Mouse (Mus musculus): ENCODE data around the gene Nek7. TPM values are rescaled to one million over a fixed set of nuclear protein-coding genes. Genes with fewer than 3 reads are reported as not detected.
A peak's percentile ranks its signal among the peaks of the same experiment; 100 is the strongest.

Nek7 gene
- polyA plus RNA-seq, 1 experiment from 2014 or later = 21.5 TPM

- H3K9me3 ChIP-seq (replicated peaks; ENCODE audit: control insufficient read depth, low read length, poor library complexity, severe bottlenecking) = no peaks in the 10 kb centered on the region
- H3K36me3 ChIP-seq (ENCODE audit: control insufficient read depth, insufficient read depth, low read length) = no peaks in the 10 kb centered on the region
- 72% methylated on average over 8 of the region's 8 CpGs for WGBS
- no peaks in the 10 kb centered on the region for H3K27me3 ChIP-seq (ENCODE audit: control insufficient read depth, insufficient read depth, low read depth, low read length)
- no peak overlapping the region for H3K9ac ChIP-seq (ENCODE audit: low read depth, low read length)
- 0 out of 2 replicates have a peak, but pooled peaks cover 1% of the 10 kb centered on the region for H3K4me1 ChIP-seq (ENCODE audit: control insufficient read depth, insufficient read depth, low read length)
- no peak for ATAC-seq
- H3K4me3 ChIP-seq (ENCODE audit: low read depth, low read length) = no peak overlapping the region
- no peak overlapping the region for H3K27ac ChIP-seq (ENCODE audit: low read length)
- no peak overlapping the region for H3K4me2 ChIP-seq (ENCODE audit: low read length)
Observed at GRCm38 (mm10) chr1:138541495-138542169, 78.3 kb downstream of the Nek7 start.

- Histone ChIP-seq H3K27me3 (ENCODE audit: control insufficient read depth, insufficient read depth, low read depth, low read length) (no peaks in the 10 kb centered on the region), H3K4me1 (ENCODE audit: control insufficient read depth, insufficient read depth, low read length) (0 out of 2 replicates have a peak, but pooled peaks cover 2% of the 10 kb centered on the region), H3K4me3 (ENCODE audit: low read depth, low read length) (no peak overlapping the region), H3K36me3 (ENCODE audit: control insufficient read depth, insufficient read depth, low read length) (no peaks in the 10 kb centered on the region), H3K4me2 (ENCODE audit: low read length) (no peak overlapping the region), H3K9ac (ENCODE audit: low read depth, low read length) (no peak overlapping the region), H3K27ac (ENCODE audit: low read length) (no peak overlapping the region), H3K9me3 (replicated peaks; ENCODE audit: control insufficient read depth, low read length, poor library complexity, severe bottlenecking) (no peaks in the 10 kb centered on the region)
- 61% methylated on average over 1 of the region's 1 CpGs for WGBS
- no peak for ATAC-seq
Observed at GRCm38 (mm10) chr1:138539713-138540112, 80.2 kb downstream of the Nek7 start.

- Histone ChIP-seq H3K4me2 (ENCODE audit: low read length) (no peak overlapping the region), H3K27ac (ENCODE audit: low read length) (no peak overlapping the region), H3K27me3 (ENCODE audit: control insufficient read depth, insufficient read depth, low read depth, low read length) (no peaks in the 10 kb centered on the region), H3K9me3 (replicated peaks; ENCODE audit: control insufficient read depth, low read length, poor library complexity, severe bottlenecking) (no peaks in the 10 kb centered on the region), H3K36me3 (ENCODE audit: control insufficient read depth, insufficient read depth, low read length) (no peaks in the 10 kb centered on the region), H3K4me3 (ENCODE audit: low read depth, low read length) (no peak overlapping the region), H3K9ac (ENCODE audit: low read depth, low read length) (no peak overlapping the region), H3K4me1 (ENCODE audit: control insufficient read depth, insufficient read depth, low read length) (0 out of 2 replicates have a peak, but pooled peaks cover 2% of the 10 kb centered on the region)
- ATAC-seq = no peak
Observed at GRCm38 (mm10) chr1:138538217-138538616, 81.7 kb downstream of the Nek7 start.

- Histone ChIP-seq H3K27me3 (ENCODE audit: control insufficient read depth, insufficient read depth, low read depth, low read length) (no peaks in the 10 kb centered on the region), H3K4me1 (ENCODE audit: control insufficient read depth, insufficient read depth, low read length) (0 out of 2 replicates have a peak, but pooled peaks cover 2% of the 10 kb centered on the region), H3K4me3 (ENCODE audit: low read depth, low read length) (no peak overlapping the region), H3K27ac (ENCODE audit: low read length) (peak overlapping the region; percentile 19; the same call in 1 of the 2 replicates), H3K36me3 (ENCODE audit: control insufficient read depth, insufficient read depth, low read length) (no peaks in the 10 kb centered on the region), H3K9ac (ENCODE audit: low read depth, low read length) (no peak overlapping the region), H3K4me2 (ENCODE audit: low read length) (no peak overlapping the region; the same call in 1 of the 2 replicates), H3K9me3 (replicated peaks; ENCODE audit: control insufficient read depth, low read length, poor library complexity, severe bottlenecking) (no peaks in the 10 kb centered on the region)
- ATAC-seq = no peak
- 56% methylated on average over 16 of the region's 16 CpGs for WGBS
Observed at GRCm38 (mm10) chr1:138535758-138536574, 84.0 kb downstream of the Nek7 start.

GRCm38 (mm10) chr1:138530604-138531003 is 89.3 kb downstream of the Nek7 start:
- no peaks in the 10 kb centered on the region for H3K27me3 ChIP-seq (ENCODE audit: control insufficient read depth, insufficient read depth, low read depth, low read length)
- ATAC-seq = no peak
- 94% methylated on average over 5 of the region's 5 CpGs for WGBS
- no peaks in the 10 kb centered on the region for H3K36me3 ChIP-seq (ENCODE audit: control insufficient read depth, insufficient read depth, low read length)
- no peak overlapping the region for H3K4me3 ChIP-seq (ENCODE audit: low read depth, low read length)
- H3K4me1 ChIP-seq (ENCODE audit: control insufficient read depth, insufficient read depth, low read length) = no peaks in the 10 kb centered on the region
- no peak overlapping the region for H3K9ac ChIP-seq (ENCODE audit: low read depth, low read length)
- H3K4me2 ChIP-seq (ENCODE audit: low read length) = no peak overlapping the region
- no peak overlapping the region for H3K27ac ChIP-seq (ENCODE audit: low read length)
- no peaks in the 10 kb centered on the region for H3K9me3 ChIP-seq (replicated peaks; ENCODE audit: control insufficient read depth, low read length, poor library complexity, severe bottlenecking)

GRCm38 (mm10) chr1:138523962-138524361 is 96.0 kb downstream of the Nek7 start:
- 40% methylated on average over 6 of the region's 6 CpGs for WGBS

GRCm38 (mm10) chr1:138518235-138518634 is 101.7 kb downstream of the Nek7 start:
- no peak for ATAC-seq
- no peaks in the 10 kb centered on the region for H3K9me3 ChIP-seq (replicated peaks; ENCODE audit: control insufficient read depth, low read length, poor library complexity, severe bottlenecking)
- H3K36me3 ChIP-seq (ENCODE audit: control insufficient read depth, insufficient read depth, low read length) = no peaks in the 10 kb centered on the region
- no peaks in the 10 kb centered on the region for H3K27me3 ChIP-seq (ENCODE audit: control insufficient read depth, insufficient read depth, low read depth, low read length)
- no peak overlapping the region for H3K9ac ChIP-seq (ENCODE audit: low read depth, low read length)
- no peak overlapping the region for H3K4me2 ChIP-seq (ENCODE audit: low read length)
- WGBS = 38% methylated on average over 5 of the region's 5 CpGs
- H3K27ac ChIP-seq (ENCODE audit: low read length) = no peak overlapping the region
- H3K4me1 ChIP-seq (ENCODE audit: control insufficient read depth, insufficient read depth, low read length) = peaks cover 9% of the 10 kb centered on the region
- no peak overlapping the region for H3K4me3 ChIP-seq (ENCODE audit: low read depth, low read length)

More at GRCm38 (mm10) chr1:138523962-138524361, 96.0 kb downstream of the Nek7 start:
- no peak overlapping the region for H3K9ac ChIP-seq (ENCODE audit: low read depth, low read length)
- no peaks in the 10 kb centered on the region for H3K36me3 ChIP-seq (ENCODE audit: control insufficient read depth, insufficient read depth, low read length)
- 0 out of 2 replicates have a peak, but pooled peaks cover 6% of the 10 kb centered on the region for H3K4me1 ChIP-seq (ENCODE audit: control insufficient read depth, insufficient read depth, low read length)
- peak overlapping the region; percentile 71 for H3K27ac ChIP-seq (ENCODE audit: low read length)
- H3K9me3 ChIP-seq (replicated peaks; ENCODE audit: control insufficient read depth, low read length, poor library complexity, severe bottlenecking) = no peaks in the 10 kb centered on the region
- ATAC-seq = peak; percentile 88
- no peak overlapping the region for H3K4me2 ChIP-seq (ENCODE audit: low read length)
- H3K4me3 ChIP-seq (ENCODE audit: low read depth, low read length) = no peak overlapping the region
- H3K27me3 ChIP-seq (ENCODE audit: control insufficient read depth, insufficient read depth, low read depth, low read length) = no peaks in the 10 kb centered on the region

GRCm38 (mm10) chr1:138517360-138518099 is 102.4 kb downstream of the Nek7 start:
- 69% methylated on average over 6 of the region's 6 CpGs for WGBS
- H3K4me3 ChIP-seq (ENCODE audit: low read depth, low read length) = no peak overlapping the region

More at GRCm38 (mm10) chr1:138517360-138518099, 102.4 kb downstream of the Nek7 start:
- Histone ChIP-seq H3K36me3 (ENCODE audit: control insufficient read depth, insufficient read depth, low read length) (no peaks in the 10 kb centered on the region), H3K27ac (ENCODE audit: low read length) (no peak overlapping the region), H3K9ac (ENCODE audit: low read depth, low read length) (no peak overlapping the region), H3K4me1 (ENCODE audit: control insufficient read depth, insufficient read depth, low read length) (peaks cover 9% of the 10 kb centered on the region), H3K27me3 (ENCODE audit: control insufficient read depth, insufficient read depth, low read depth, low read length) (no peaks in the 10 kb centered on the region), H3K9me3 (replicated peaks; ENCODE audit: control insufficient read depth, low read length, poor library complexity, severe bottlenecking) (no peaks in the 10 kb centered on the region), H3K4me2 (ENCODE audit: low read length) (no peak overlapping the region)
- ATAC-seq = no peak

Measured in midbrain, embryonic 16.5 days (tissue).